Mouse (Mus musculus) adrenal gland, postnatal 4 days (tissue): ENCODE data around the gene Mug1. TPM values are rescaled to one million over a fixed set of nuclear protein-coding genes. Genes with fewer than 3 reads are reported as not detected.
"Not testable (repeated sequence)": the region's sequence is repeated elsewhere in the genome, so short reads cannot be mapped to it uniquely, and the experiment has no call there.

Source experiments
- DNase-seq, 2 experiments: peaks; one replicate each; pipeline ENCODE4 v3.0.0; 2021 to 2022; ENCODE audit warnings: low spot score in 2 of 2, mixed read lengths in 2 of 2
- long read RNA-seq, 2 experiments: library from polyadenylated mRNA; stranded (forward); transcript quantifications; one replicate each; pipeline ENCODE4 v2.0.0; 2021
- total RNA-seq, 2 experiments: library from RNA; stranded (reverse); gene quantifications; 2 replicates each; pipeline ENCODE4 v1.2.3; 2021

The Mug1 gene
- 1 to 10 TPM in 1 of 2 experiments, under 1 TPM in 1; 0.53 to 9.3 TPM for total RNA-seq
- long read RNA-seq, experiment 1: 0 reads
- long read RNA-seq, experiment 2: 0 reads

DNA sequence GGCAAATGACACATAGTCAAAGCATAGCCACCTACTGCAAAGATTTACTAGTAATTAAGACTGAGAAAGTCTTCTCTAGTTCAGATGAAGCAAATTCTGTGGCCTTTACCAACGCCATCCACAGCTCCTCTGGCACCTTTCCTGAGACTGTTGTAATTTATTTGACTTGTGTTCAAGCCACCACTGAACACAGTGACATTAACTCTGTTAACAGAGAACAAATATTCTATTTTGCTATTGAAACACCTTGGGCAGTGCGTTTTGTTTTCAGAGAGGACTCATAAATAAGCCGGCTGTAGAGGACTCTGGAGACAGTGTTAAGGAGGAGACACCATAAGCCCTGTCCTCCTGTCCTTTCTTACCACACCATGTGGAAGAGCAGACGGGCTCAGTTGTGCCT lies at the start of gene Mug1:
Mug1 (plus strand) TSS at position 271 of the 400 bp plus-strand sequence.
- not testable (repeated sequence) for DNase-seq

DNA sequence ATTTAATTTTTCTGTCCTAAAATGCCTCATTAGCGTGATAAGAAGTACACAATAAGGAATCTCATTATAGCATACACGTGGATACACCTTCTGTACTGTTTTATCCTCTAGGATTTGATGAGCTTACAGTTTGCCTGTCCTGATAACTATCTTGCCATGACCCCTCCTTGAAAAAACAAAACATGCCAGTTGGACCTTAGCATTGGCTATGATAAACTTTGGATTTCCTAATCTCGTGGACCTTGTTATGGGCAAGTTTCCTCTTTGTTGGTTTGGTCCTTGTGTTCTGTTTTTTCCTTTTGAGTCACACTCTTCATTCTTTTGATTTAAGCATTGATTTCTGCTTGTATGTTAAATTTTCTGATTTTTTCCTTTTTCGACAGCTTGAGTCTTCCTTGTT lies 10.3 kb upstream of the Mug1 start:
- DNase-seq: no peak

DNA sequence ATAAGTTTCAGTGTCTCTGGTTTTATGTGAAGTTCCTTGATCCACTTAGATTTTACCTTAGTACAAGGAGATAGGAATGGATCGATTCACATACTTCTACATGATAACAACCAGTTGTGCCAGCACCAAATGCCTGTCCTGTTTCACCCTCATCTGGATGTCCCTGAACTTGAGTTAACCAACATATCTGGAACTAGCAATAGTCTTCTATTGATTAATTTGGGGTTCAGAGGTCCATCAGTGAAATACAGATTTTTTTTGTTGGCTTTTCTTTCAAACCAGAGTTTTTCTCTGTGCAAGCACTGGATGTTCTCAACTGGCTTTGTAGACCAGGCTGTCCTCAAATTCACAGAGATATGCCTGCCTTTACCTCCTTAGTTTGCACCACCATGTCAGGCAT lies 2.0 kb upstream of the Mug1 start:
- DNase-seq: no peak

GRCm38 (mm10) chr6:121848378-121848777 lies 10.0 kb downstream of the Mug1 start:
- no peak for DNase-seq

Other genes with a start within 250 kb of the Mug1 start
- gene A2m, start 203.2 kb upstream of the Mug1 start, total RNA-seq: 10 to 100 TPM in 1 of 2 experiments, 1 to 10 TPM in 1; 3.1 to 14.9 TPM
- gene Gm7298, start 105.6 kb upstream of the Mug1 start, total RNA-seq: under 1 TPM in 1 of 2 experiments, not detected in 1; 0.20 TPM
- under 1 TPM; 0.14 to 0.65 TPM for gene Mug2, start 168.2 kb downstream of the Mug1 start, total RNA-seq